Mouse (Mus musculus) liver, embryonic 14.5 days (tissue): ENCODE measurements around the gene Gpatch8. TPM values are rescaled to one million over a fixed set of nuclear protein-coding genes. Genes with fewer than 3 reads are reported as not detected.

ENCODE experiments used
- ATAC-seq: fragments of 200-750 bp; cut with Nextera tagmentation; 2 replicates; pipeline ENCODE4 v1.8.0; 2017; ENCODE audit warnings: moderate number of reproducible peaks, mild to moderate bottlenecking, moderate library complexity; ENCODE audit not compliant: insufficient read depth
- DNase-seq, 3 experiments: peaks; one replicate each; pipeline ENCODE4 v3.0.0-alpha.2; 2012 to 2013; ENCODE audit warnings: low read depth in 3 of 3, low spot score in 3 of 3
- H3K27ac ChIP-seq: fragments of 300-500 bp; sonication (generic); 2 replicates; pipeline ENCODE4 v1.5.1; 2014; ENCODE audit warnings: moderate library complexity, mild to moderate bottlenecking, control low read depth, inconsistent platforms
- H3K27me3 ChIP-seq: fragments of 300-500 bp; sonication (generic); 2 replicates; pipeline ENCODE4 v1.6.1; 2014; ENCODE audit warnings: mild to moderate bottlenecking, low read length, moderate library complexity; ENCODE audit not compliant: control insufficient read depth, insufficient read depth
- H3K36me3 ChIP-seq: fragments of 300-500 bp; sonication (generic); replicated peaks from 2 replicates; pipeline ENCODE4 v1.6.1; 2014; ENCODE audit warnings: low read depth; ENCODE audit not compliant: control insufficient read depth, insufficient read depth
- H3K4me1 ChIP-seq, 2 experiments: fragments of 200-500 bp in 1 of 2; fragments of 300-500 bp in 1 of 2; sonication (generic) in 1 of 2; replicated peaks; 2 replicates each; pipeline ENCODE4 v1.6.1; 2012 to 2014; ENCODE audit warnings: antibody characterized with exemption in 1 of 2, inconsistent platforms in 1 of 2, low read length in 1 of 2; ENCODE audit not compliant: control insufficient read depth in 2 of 2, insufficient read depth in 2 of 2
- H3K4me2 ChIP-seq: fragments of 300-500 bp; sonication (generic); 2 replicates; pipeline ENCODE4 v1.6.1; 2014; ENCODE audit warnings: low read depth, mild to moderate bottlenecking, control low read depth, moderate library complexity
- H3K4me3 ChIP-seq, 2 experiments: fragments of 200-500 bp in 1 of 2; fragments of 300-500 bp in 1 of 2; sonication (generic) in 1 of 2; 2 replicates each; pipeline ENCODE4 v1.5.1; 2012 to 2014; ENCODE audit warnings: low read depth in 2 of 2, low read length in 2 of 2, mild to moderate bottlenecking in 2 of 2, control low read depth in 1 of 2, inconsistent platforms in 1 of 2, moderate library complexity in 1 of 2; ENCODE audit not compliant: insufficient read depth in 1 of 2
- H3K9ac ChIP-seq: fragments of 300-500 bp; sonication (generic); replicated peaks from 2 replicates; pipeline ENCODE4 v1.6.1; 2014; ENCODE audit warnings: mild to moderate bottlenecking, control low read depth, moderate library complexity
- H3K9me3 ChIP-seq: fragments of 300-500 bp; sonication (generic); 2 replicates; pipeline ENCODE4 v1.6.1; 2016; ENCODE audit warnings: low read length, mixed read lengths; ENCODE audit not compliant: control insufficient read depth
- CTCF ChIP-seq: IDR thresholded peaks from 2 replicates; pipeline ENCODE4 v1.5.1; 2016; ENCODE audit warnings: antibody characterized with exemption, low read depth, control low read depth
- EP300 ChIP-seq: IDR thresholded peaks from 2 replicates; pipeline ENCODE4 v1.6.1; 2016; ENCODE audit warnings: antibody characterized with exemption, low read depth
- WGBS: fragments of 180-500 bp; shearing (Covaris S2); extraction: QIAGEN DNeasy Blood & Tissue Kit; methylation state at CpG from one replicate; pipeline ENCODE4 v1.1.7; 2014; ENCODE audit not compliant: insufficient replicate concordance; 5-methylcytosine and 5-hydroxymethylcytosine counted together
- polyA plus RNA-seq, 2 experiments: library from polyadenylated mRNA; depleted of rRNA in 1 of 2; stranded (reverse) in 1 of 2; unstranded in 1 of 2; fragments of >200 nt; fragmentation: Nextera tagmentation in 1 of 2; extraction: Ambion mirVana in 1 of 2; gene quantifications; 2 replicates each; pipeline versions ENCODE4 v1.2.1 to v1.2.3; 2012 to 2014

Gpatch8 gene
- polyA plus RNA-seq (2012; rRNA removed) (7.5 and 7.8 TPM in 2 replicates), polyA plus RNA-seq (2014; fragmentation: Nextera tagmentation; extraction: Ambion mirVana) (14.1 and 16.4 TPM in 2 replicates)

DNA sequence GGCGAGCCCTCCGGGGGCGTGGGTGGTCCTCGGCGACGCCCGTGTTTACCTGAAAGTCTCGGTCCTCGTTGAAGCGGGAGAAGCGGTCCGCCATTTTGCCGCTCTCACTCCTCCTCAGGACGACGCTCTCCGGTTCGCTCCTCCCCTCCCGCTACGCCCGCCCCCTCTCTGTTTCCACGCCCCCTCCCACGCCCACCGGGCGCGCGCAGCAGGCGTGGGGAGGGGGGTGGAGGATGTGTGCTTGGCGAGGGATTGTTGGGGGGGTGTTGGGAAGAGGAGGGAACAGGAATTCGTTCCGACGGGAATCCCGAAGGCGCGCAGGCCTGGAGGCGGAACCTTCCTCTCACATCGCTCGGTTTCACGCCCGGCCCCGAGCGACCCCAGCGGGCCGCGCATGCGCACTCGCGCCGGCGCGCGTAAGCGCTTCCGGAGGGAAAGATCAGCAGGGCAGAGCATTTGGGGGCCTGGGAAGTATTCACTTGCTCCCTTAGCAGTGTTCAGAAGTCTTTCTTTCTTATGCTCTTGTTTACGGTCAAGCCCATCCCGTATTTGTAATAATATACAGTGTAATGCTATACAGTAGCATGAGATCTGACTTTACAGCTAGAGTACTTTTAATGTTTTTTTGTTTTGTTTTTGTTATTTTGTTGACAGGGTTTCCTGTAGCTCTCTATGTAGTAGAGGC lies at the start of gene Gpatch8:
Gene Gpatch8, minus strand, starts transcription at position 362 of the 685 bp plus-strand sequence.
- H3K4me1 ChIP-seq: peaks cover 9% of the 10 kb centered on the region in 2 experiments
- no peaks in the 10 kb centered on the region for H3K9me3 ChIP-seq
- ATAC-seq (peak; percentile 97), DNase-seq (peak; percentile 74 to 80 (median 76))
- no peak for TF ChIP-seq CTCF
- no peak for TF ChIP-seq EP300
- under 1% methylated on average over 54 of the region's 55 CpGs for WGBS
- no peaks in the 10 kb centered on the region for H3K27me3 ChIP-seq
- H3K4me2 ChIP-seq: peak within 1 kb of the TSS; percentile 93
- H3K9ac ChIP-seq: peak within 1 kb of the TSS; percentile 91
- no peaks in the 10 kb centered on the region for H3K36me3 ChIP-seq
- H3K4me3 ChIP-seq: peak within 1 kb of the TSS; percentile 95 to 98
- H3K27ac ChIP-seq: peak within 1 kb of the TSS; percentile 64

DNA sequence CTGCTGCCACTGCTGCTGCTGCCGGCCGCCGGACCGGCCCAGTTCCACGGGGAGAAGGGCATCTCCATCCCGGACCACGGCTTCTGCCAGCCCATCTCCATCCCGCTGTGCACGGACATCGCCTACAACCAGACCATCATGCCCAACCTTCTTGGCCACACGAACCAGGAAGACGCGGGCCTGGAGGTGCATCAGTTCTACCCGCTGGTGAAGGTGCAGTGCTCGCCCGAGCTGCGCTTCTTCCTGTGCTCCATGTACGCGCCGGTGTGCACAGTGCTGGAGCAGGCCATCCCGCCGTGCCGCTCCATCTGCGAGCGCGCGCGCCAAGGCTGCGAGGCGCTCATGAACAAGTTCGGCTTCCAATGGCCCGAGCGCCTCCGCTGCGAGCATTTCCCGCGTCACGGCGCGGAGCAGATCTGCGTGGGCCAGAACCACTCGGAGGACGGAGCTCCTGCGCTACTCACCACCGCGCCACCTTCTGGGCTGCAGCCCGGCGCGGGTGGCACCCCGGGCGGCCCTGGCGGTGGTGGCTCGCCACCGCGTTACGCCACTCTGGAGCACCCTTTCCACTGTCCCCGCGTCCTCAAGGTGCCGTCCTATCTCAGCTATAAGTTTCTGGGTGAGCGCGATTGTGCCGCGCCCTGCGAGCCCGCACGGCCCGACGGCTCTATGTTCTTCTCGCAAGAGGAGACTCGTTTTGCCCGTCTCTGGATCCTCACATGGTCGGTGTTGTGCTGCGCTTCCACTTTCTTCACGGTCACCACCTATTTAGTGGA lies 48.8 kb upstream of the Gpatch8 start:
- Histone ChIP-seq H3K4me1 (no peaks in the 10 kb centered on the region), H3K4me2 (peak overlapping the region; percentile 44), H3K27ac (no peak overlapping the region), H3K9ac (no peak overlapping the region), H3K27me3 (peaks cover 72% of the 10 kb centered on the region), H3K9me3 (no peaks in the 10 kb centered on the region), H3K4me3 (peak overlapping the region; percentile 37 to 41), H3K36me3 (no peaks in the 10 kb centered on the region)
- ATAC-seq (no peak), DNase-seq (no peak)
- no peak for TF ChIP-seq CTCF
- no peak for TF ChIP-seq EP300
- WGBS: under 1% methylated on average over 74 of the region's 74 CpGs

DNA sequence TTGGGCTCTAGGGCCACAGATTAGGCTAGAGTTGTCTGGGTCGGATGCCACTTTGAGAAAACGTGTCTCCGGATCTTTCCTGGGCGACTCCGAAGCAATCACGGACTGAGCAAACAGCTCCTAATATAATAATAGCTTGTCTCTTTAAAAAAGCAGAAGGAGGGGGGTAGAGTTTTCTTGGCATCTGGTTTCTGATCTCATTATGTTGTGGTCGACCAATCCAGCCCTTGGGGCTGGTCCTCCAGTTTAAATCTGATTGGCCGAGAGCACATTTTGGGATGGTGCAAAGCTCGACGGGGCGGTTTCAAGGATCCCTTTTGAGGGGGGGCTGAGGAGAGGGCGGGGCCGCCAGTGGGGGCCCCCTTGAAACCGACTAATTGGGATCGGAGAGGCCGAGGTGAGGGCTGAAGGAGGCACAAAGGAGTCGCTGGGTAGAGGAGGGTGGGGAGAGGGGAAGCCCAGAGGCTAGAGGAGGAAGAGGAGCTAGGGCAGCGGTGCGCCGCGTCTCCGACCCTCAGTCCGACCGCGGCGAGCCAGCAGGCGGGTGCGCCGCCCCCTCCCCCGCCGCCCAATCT lies 47.9 kb upstream of the Gpatch8 start, which contains the start of gene Fzd2:
Gene Fzd2, plus strand, starts transcription at position 387 of the 575 bp plus-strand sequence.
- no peak within 1 kb of the TSS for H3K27ac ChIP-seq
- H3K4me3 ChIP-seq: peak within 1 kb of the TSS; percentile 37 to 45
- H3K9me3 ChIP-seq: no peaks in the 10 kb centered on the region
- TF ChIP-seq EP300 (no peak), CTCF (no peak)
- peak within 1 kb of the TSS; percentile 44 for H3K4me2 ChIP-seq
- no peak within 1 kb of the TSS for H3K9ac ChIP-seq
- H3K4me1 ChIP-seq: no peaks in the 10 kb centered on the region
- DNase-seq (peak in 2 of 3 experiments; percentile 11 to 26), ATAC-seq (peak; percentile 45; the same call in 1 of the 2 replicates)
- under 1% methylated on average over 31 of the region's 31 CpGs for WGBS
- no peaks in the 10 kb centered on the region for H3K36me3 ChIP-seq
- peaks cover 72% of the 10 kb centered on the region for H3K27me3 ChIP-seq

DNA sequence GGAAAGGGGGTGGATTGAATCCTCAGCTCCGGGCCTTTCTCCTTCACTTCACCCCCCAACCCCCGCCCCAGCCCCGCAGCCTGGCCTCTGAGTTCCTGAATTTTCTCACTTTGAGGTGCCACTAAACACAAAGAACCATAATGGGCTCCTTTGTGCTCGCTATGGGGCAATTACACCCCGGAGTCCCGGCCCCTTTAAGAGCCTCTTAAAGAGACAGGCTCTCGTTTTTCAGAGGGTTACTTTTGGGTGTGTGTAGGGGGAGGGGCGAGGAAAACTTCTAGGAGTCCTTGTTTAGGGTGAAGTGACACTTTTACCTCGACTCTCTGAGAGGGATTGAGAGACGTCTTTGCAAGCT lies 47.3 kb upstream of the Gpatch8 start:
- no peak overlapping the region for H3K27ac ChIP-seq

More for the DNA sequence above, 47.3 kb upstream of the Gpatch8 start:
- TF ChIP-seq CTCF (no peak), EP300 (no peak)
- Histone ChIP-seq H3K36me3 (no peaks in the 10 kb centered on the region), H3K4me2 (peak overlapping the region; percentile 44), H3K27me3 (peaks cover 70% of the 10 kb centered on the region), H3K4me1 (no peaks in the 10 kb centered on the region), H3K9me3 (no peaks in the 10 kb centered on the region), H3K4me3 (peak overlapping the region; percentile 26 to 45; a peak in 2 of 4 replicates), H3K9ac (no peak overlapping the region)
- DNase-seq (no peak), ATAC-seq (no peak)
- WGBS: 2% methylated on average over 10 of the region's 10 CpGs
